Mouse (Mus musculus) lung, postnatal 0 days (tissue): ENCODE results near the gene Pde4d. TPM values are rescaled to one million over a fixed set of nuclear protein-coding genes. Genes with fewer than 3 reads are reported as not detected.

Experiments used
- ATAC-seq: fragments of 200-750 bp; cut with Nextera tagmentation; 2 replicates; pipeline ENCODE4 v1.8.0; 2017; ENCODE audit warnings: moderate library complexity
- DNase-seq: peaks from one replicate; pipeline ENCODE4 v3.0.0-alpha.2; 2016; ENCODE audit warnings: low spot score
- H3K27ac ChIP-seq: fragments of 300-500 bp; sonication (generic); 2 replicates; pipeline ENCODE4 v1.5.1; 2014; ENCODE audit warnings: antibody characterized with exemption, mild to moderate bottlenecking, low read length, mixed read lengths
- H3K27me3 ChIP-seq: fragments of 300-500 bp; sonication (generic); replicated peaks from 2 replicates; pipeline ENCODE4 v1.6.1; 2014; ENCODE audit warnings: low read length, mixed read lengths; ENCODE audit not compliant: insufficient read depth
- H3K36me3 ChIP-seq: fragments of 300-500 bp; sonication (generic); 2 replicates; pipeline ENCODE4 v1.6.1; 2014; ENCODE audit warnings: low read length, mixed read lengths; ENCODE audit not compliant: insufficient read depth
- H3K4me1 ChIP-seq: fragments of 300-500 bp; sonication (generic); 2 replicates; pipeline ENCODE4 v1.6.1; 2014; ENCODE audit warnings: antibody characterized with exemption, low read depth, low read length, mixed read lengths; ENCODE audit not compliant: insufficient read depth
- H3K4me2 ChIP-seq: fragments of 300-500 bp; sonication (generic); replicated peaks from 2 replicates; pipeline ENCODE4 v1.6.1; 2014; ENCODE audit warnings: low read depth, mild to moderate bottlenecking, low read length, moderate library complexity, mixed read lengths
- H3K4me3 ChIP-seq: fragments of 300-500 bp; sonication (generic); 2 replicates; pipeline ENCODE4 v1.5.1; 2014; ENCODE audit warnings: low read depth, low read length
- H3K9ac ChIP-seq: fragments of 300-500 bp; sonication (generic); replicated peaks from 2 replicates; pipeline ENCODE4 v1.6.1; 2014; ENCODE audit warnings: low read depth, mild to moderate bottlenecking
- H3K9me3 ChIP-seq: fragments of 300-500 bp; sonication (generic); 2 replicates; pipeline ENCODE4 v1.6.1; 2016; ENCODE audit warnings: low read length, mixed read lengths
- CTCF ChIP-seq: IDR thresholded peaks from 2 replicates; pipeline ENCODE4 v1.5.1; 2016; ENCODE audit warnings: antibody characterized with exemption, mild to moderate bottlenecking
- EP300 ChIP-seq: IDR thresholded peaks from 2 replicates; pipeline ENCODE4 v1.6.1; 2016; ENCODE audit warnings: antibody characterized with exemption, mild to moderate bottlenecking, control low read depth
- WGBS: fragments of 180-500 bp; shearing (Covaris S2); extraction: QIAGEN DNeasy Blood & Tissue Kit; methylation state at CpG from one replicate; pipeline ENCODE4 v1.1.7; 2014; 5-methylcytosine and 5-hydroxymethylcytosine counted together
- polyA plus RNA-seq: library from polyadenylated mRNA; unstranded; fragments of >200 nt; fragmentation: Nextera tagmentation; extraction: Ambion mirVana; gene quantifications from 2 replicates; pipeline ENCODE4 v1.2.1, GENCODE M21; 2015

Pde4d gene
- polyA plus RNA-seq, 1 experiment from 2014 or later: 19.7 TPM

GRCm38 (mm10) chr13:109439436-109440161 lies 989.9 kb downstream of the Pde4d start:
- no peaks in the 10 kb centered on the region for H3K27me3 ChIP-seq
- H3K36me3 ChIP-seq: no peaks in the 10 kb centered on the region
- peaks cover 5% of the 10 kb centered on the region; the same call in 1 of the 2 replicates for H3K4me1 ChIP-seq
- no peaks in the 10 kb centered on the region for H3K9me3 ChIP-seq
- H3K9ac ChIP-seq: no peak overlapping the region
- 48% methylated on average over 5 of the region's 5 CpGs for WGBS
- H3K4me3 ChIP-seq: peak overlapping the region; percentile 51; the same call in 1 of the 2 replicates
- DNase-seq (peak; percentile 11), ATAC-seq (no peak)
- H3K27ac ChIP-seq: peak overlapping the region; percentile 0; the same call in 1 of the 2 replicates
- TF ChIP-seq CTCF (no peak), EP300 (no peak)
- peak overlapping the region; percentile 73 for H3K4me2 ChIP-seq

GRCm38 (mm10) chr13:109440331-109440730 lies 990.6 kb downstream of the Pde4d start:
- Histone ChIP-seq H3K9ac (peak overlapping the region; percentile 34; the same call in 1 of the 2 replicates), H3K9me3 (no peaks in the 10 kb centered on the region), H3K4me2 (peak overlapping the region; percentile 73), H3K4me1 (peaks cover 5% of the 10 kb centered on the region; the same call in 1 of the 2 replicates), H3K36me3 (no peaks in the 10 kb centered on the region), H3K27ac (peak overlapping the region; percentile 71), H3K27me3 (no peaks in the 10 kb centered on the region), H3K4me3 (peak overlapping the region; percentile 51)
- no peak for TF ChIP-seq CTCF
- no peak for TF ChIP-seq EP300
- DNase-seq (peak; percentile 95), ATAC-seq (peak; percentile 79)
- WGBS: 0% methylated on average over 8 of the region's 8 CpGs

GRCm38 (mm10) chr13:109440881-109441280 lies 991.1 kb downstream of the Pde4d start:
- Histone ChIP-seq H3K27ac (peak overlapping the region; percentile 71), H3K27me3 (no peaks in the 10 kb centered on the region), H3K4me1 (peaks cover 5% of the 10 kb centered on the region; the same call in 1 of the 2 replicates), H3K4me3 (peak overlapping the region; percentile 51), H3K9me3 (no peaks in the 10 kb centered on the region), H3K36me3 (no peaks in the 10 kb centered on the region), H3K9ac (peak overlapping the region; percentile 34; the same call in 1 of the 2 replicates), H3K4me2 (peak overlapping the region; percentile 73)
- peak; percentile 95 for ATAC-seq
- WGBS: 1% methylated on average over 12 of the region's 12 CpGs
- TF ChIP-seq CTCF (peak; percentile 57), EP300 (no peak)
- DNase-seq: peak; percentile 88

- Histone ChIP-seq H3K27me3 (no peaks in the 10 kb centered on the region), H3K4me2 (peak overlapping the region; percentile 73), H3K4me3 (peak overlapping the region; percentile 51), H3K4me1 (peaks cover 5% of the 10 kb centered on the region; the same call in 1 of the 2 replicates), H3K9ac (no peak overlapping the region; the same call in 1 of the 2 replicates), H3K27ac (no peak overlapping the region), H3K9me3 (no peaks in the 10 kb centered on the region), H3K36me3 (no peaks in the 10 kb centered on the region)
- no peak for TF ChIP-seq EP300
- no peak for TF ChIP-seq CTCF
- DNase-seq (peak; percentile 69), ATAC-seq (peak; percentile 41)
- WGBS: 25% methylated on average over 12 of the region's 12 CpGs
These were observed 991.7 kb downstream of the Pde4d start for GRCm38 (mm10) chr13:109441401-109441973.

DNA sequence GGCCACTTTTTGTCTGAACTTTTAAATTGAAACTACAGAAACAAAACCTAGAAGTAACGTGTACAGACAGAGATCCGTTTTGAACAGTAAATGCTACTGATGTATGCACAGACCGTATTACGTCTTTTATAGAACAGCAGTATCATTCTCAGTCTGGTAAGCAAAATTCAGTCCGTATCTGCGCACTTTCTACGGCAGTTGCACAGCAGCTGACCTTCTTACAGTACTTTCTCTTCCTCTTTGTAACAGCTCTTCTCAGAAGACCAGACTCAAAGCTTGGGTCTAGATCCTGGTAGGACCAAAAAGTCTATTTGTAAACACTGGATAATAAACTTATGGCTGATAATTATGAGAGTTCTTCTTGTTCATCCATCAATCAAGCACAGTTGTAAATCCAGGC lies 996.4 kb downstream of the Pde4d start:
- ATAC-seq (no peak), DNase-seq (no peak)
- H3K9me3 ChIP-seq: no peaks in the 10 kb centered on the region
- H3K36me3 ChIP-seq: no peaks in the 10 kb centered on the region
- no peak overlapping the region for H3K4me2 ChIP-seq
- H3K4me3 ChIP-seq: no peak overlapping the region
- no peak for TF ChIP-seq EP300
- no peak for TF ChIP-seq CTCF
- H3K27me3 ChIP-seq: no peaks in the 10 kb centered on the region
- H3K4me1 ChIP-seq: no peaks in the 10 kb centered on the region
- H3K9ac ChIP-seq: no peak overlapping the region
- WGBS: 84% methylated on average over 7 of the region's 7 CpGs
- no peak overlapping the region for H3K27ac ChIP-seq

GRCm38 (mm10) chr13:109448121-109448520 lies 998.4 kb downstream of the Pde4d start:
- no peaks in the 10 kb centered on the region for H3K9me3 ChIP-seq
- DNase-seq: no peak
- no peak overlapping the region for H3K4me2 ChIP-seq
- no peak overlapping the region for H3K4me3 ChIP-seq
- no peak overlapping the region for H3K9ac ChIP-seq
- TF ChIP-seq CTCF (no peak), EP300 (no peak)
- 75% methylated on average over 5 of the region's 5 CpGs for WGBS
- no peak overlapping the region for H3K27ac ChIP-seq
- no peaks in the 10 kb centered on the region for H3K36me3 ChIP-seq
- no peaks in the 10 kb centered on the region for H3K4me1 ChIP-seq
- no peak for ATAC-seq
- H3K27me3 ChIP-seq: no peaks in the 10 kb centered on the region
